32 mouse cellular contexts compared by ENCODE assay signal in the genomic region with DNA sequence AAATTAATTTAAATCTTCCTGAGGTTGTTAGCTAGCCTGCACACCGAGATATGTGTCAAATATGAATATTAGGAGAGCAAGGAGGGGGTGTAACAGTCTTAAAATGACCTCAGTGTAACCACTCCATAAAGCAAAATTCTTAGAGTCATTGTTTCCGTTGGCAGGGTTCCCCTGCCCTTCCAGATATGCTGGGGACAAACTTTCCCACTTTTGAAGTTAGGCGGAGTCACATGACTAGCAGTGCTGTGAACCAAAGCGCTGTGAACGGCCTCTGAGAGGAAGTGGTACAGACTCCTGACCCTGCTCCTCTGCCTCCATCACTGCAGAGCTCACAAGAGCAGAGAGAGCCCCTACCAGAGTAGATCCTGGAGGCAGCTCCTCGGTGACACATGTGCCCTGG. TPM values are rescaled to one million over a fixed set of nuclear protein-coding genes. Genes with fewer than 3 reads are reported as not detected.
A peak's percentile ranks its signal among the peaks of the same experiment; 100 is the strongest.
DNase-seq lines count a peak whose midpoint lies in the region; ATAC-seq and TF ChIP-seq lines count a peak whose summit lies in the region.
"Had no signal": no experiment of that assay in that cellular context is flagged by ENCODE, and none has a peak within 500 bp of the region (broad histone marks: within the 10 kb centered on the region; RNA-seq: fewer than 3 reads in every experiment).

No protein-coding gene starts in this region.

- 54% methylated on average over 6 of the region's 6 CpGs for WGBS in spleen, adult 2 months
- WGBS in hindbrain, embryonic 11.5 days = 91% methylated on average over 6 of the region's 6 CpGs

- no peak for TF ChIP-seq CTCF in spleen, adult 2 months (IDR thresholded peaks at IDR 0.05; ENCODE audit: extremely low read depth, insufficient read depth, insufficient read length, insufficient replicate concordance)

- no peak overlapping the region for H3K4me3 ChIP-seq in spleen, adult 2 months (ENCODE audit: extremely low read depth, insufficient read depth, insufficient read length)
- no peak overlapping the region for H3K4me3 ChIP-seq in hindbrain, embryonic 11.5 days (ENCODE audit: low read depth, low read length)
- H3K4me3 ChIP-seq: embryonic facial prominence, embryonic 10.5 days; forebrain, embryonic 10.5 days; heart, adult 2 months; heart, embryonic 15.5 days; layer of hippocampus, adult 2 months; limb, embryonic 10.5 days; liver, embryonic 15.5 days; midbrain, embryonic 15.5 days; myocyte had no signal

- no peaks in the 10 kb centered on the region for H3K9me3 ChIP-seq in hindbrain, embryonic 11.5 days (ENCODE audit: control insufficient read depth, low read length)
- H3K9me3 ChIP-seq: embryonic facial prominence, embryonic 10.5 days; forebrain, embryonic 10.5 days; G1E; heart, embryonic 15.5 days; limb, embryonic 10.5 days; liver, embryonic 15.5 days; midbrain, embryonic 15.5 days had no signal

- no peak for TF ChIP-seq POLR2A in spleen, adult 2 months (IDR thresholded peaks at IDR 0.05; ENCODE audit: low read depth, low read length)

- ATAC-seq in activated CD4-positive, CD25-positive, alpha-beta regulatory T cell, adult 4 months = peak; percentile 20
- ATAC-seq in hindbrain, embryonic 11.5 days (ENCODE audit: low FRiP score) = no peak
- ATAC-seq: forebrain, embryonic 16.5 days; hindbrain, embryonic 16.5 days; intestine, postnatal 0 days; lung, postnatal 0 days; midbrain, embryonic 15.5 days; Patski had no signal

- no peaks in the 10 kb centered on the region for H3K36me3 ChIP-seq in spleen, adult 2 months (ENCODE audit: control insufficient read depth, insufficient read depth, low read length)
- H3K36me3 ChIP-seq in hindbrain, embryonic 11.5 days (ENCODE audit: control insufficient read depth, insufficient read depth, low read length) = no peaks in the 10 kb centered on the region
- H3K36me3 ChIP-seq: embryonic facial prominence, embryonic 10.5 days; forebrain, embryonic 10.5 days; G1E; heart, embryonic 15.5 days; limb, embryonic 10.5 days; liver, embryonic 15.5 days; midbrain, embryonic 15.5 days had no signal

- no peaks in the 10 kb centered on the region for H3K27me3 ChIP-seq in spleen, adult 2 months (ENCODE audit: control insufficient read depth, insufficient read depth, low read length)
- no peaks in the 10 kb centered on the region for H3K27me3 ChIP-seq in hindbrain, embryonic 11.5 days (ENCODE audit: control insufficient read depth, insufficient read depth, low read length)
- H3K27me3 ChIP-seq: heart, embryonic 15.5 days; liver, embryonic 15.5 days; midbrain, embryonic 15.5 days; Patski had no signal

- peak; percentile 15 to 36 for DNase-seq in spleen, adult 2 months (ENCODE audit: low read depth in 1 of 2, low spot score in 2 of 2)
- DNase-seq in spleen, adult 18-20 months = no peak
- DNase-seq in CD4-positive, CD25-positive, alpha-beta regulatory T cell, adult 2 months (ENCODE audit: low read depth, low spot score) = peak; percentile 51
- peak; percentile 23 to 45 for DNase-seq in thymus, postnatal 36 days
- no peak for DNase-seq in hindbrain, embryonic 11.5 days (ENCODE audit: low spot score)
- no peak for DNase-seq in urinary bladder, adult 2 months (ENCODE audit: low spot score)
- DNase-seq: adrenal gland, adult 2 months; cerebellum, adult 11 months; cerebellum, adult 9-11 months; gastrocnemius, postnatal 14 days; heart, adult 2 months; heart, postnatal 36 days; kidney, postnatal 25 days; liver; right cerebral cortex, adult 18-20 months had no signal

- no peak overlapping the region for H3K4me2 ChIP-seq in hindbrain, embryonic 11.5 days (replicated peaks; ENCODE audit: low read depth, low read length)
- H3K4me2 ChIP-seq: heart, embryonic 15.5 days; liver, embryonic 15.5 days; midbrain, embryonic 15.5 days had no signal

- no peak overlapping the region for H3K9ac ChIP-seq in hindbrain, embryonic 11.5 days (ENCODE audit: low read depth, low read length)
- H3K9ac ChIP-seq: heart, embryonic 15.5 days; liver, embryonic 15.5 days; midbrain, embryonic 15.5 days had no signal

- H3K4me1 ChIP-seq in spleen, adult 2 months (ENCODE audit: control insufficient read depth, insufficient read depth, insufficient read length) = peaks cover 11% of the 10 kb centered on the region; the same call in 1 of the 2 replicates
- H3K4me1 ChIP-seq in hindbrain, embryonic 11.5 days (replicated peaks; ENCODE audit: control insufficient read depth, insufficient read depth, low read length) = peaks cover 2% of the 10 kb centered on the region; the same call in 1 of the 2 replicates
- H3K4me1 ChIP-seq: heart, embryonic 15.5 days; liver, embryonic 15.5 days had no signal

- H3K27ac ChIP-seq in spleen, adult 2 months (ENCODE audit: insufficient read depth, low read length) = no peak overlapping the region
- H3K27ac ChIP-seq in hindbrain, embryonic 11.5 days (ENCODE audit: low read depth, low read length) = no peak overlapping the region
- H3K27ac ChIP-seq: embryonic facial prominence, embryonic 10.5 days; forebrain, embryonic 10.5 days; heart, adult 2 months; heart, embryonic 15.5 days; layer of hippocampus, adult 2 months; limb, embryonic 10.5 days; liver, embryonic 15.5 days; midbrain, embryonic 15.5 days had no signal

RNA-seq across cellular contexts. Expression of gene Cd2, which starts 49.0 kb away (rescaled TPM):
- 38.2 and 50.2 TPM in 2 replicates for polyA plus RNA-seq in spleen, adult 2 months (2012; rRNA removed)
- 1,000 to 10,000 TPM; 1,534 to 1,587 TPM for polyA plus RNA-seq in activated CD4-positive, CD25-positive, alpha-beta regulatory T cell, adult 4 months (2017; shearing (Covaris generic))
- 0.14 TPM in 1 of 2 replicates, not detected in the other for polyA plus RNA-seq in hindbrain, embryonic 11.5 days (2014; fragmentation: Nextera tagmentation; extraction: Ambion mirVana)
- 2.1 and 2.4 TPM in 2 replicates for polyA plus RNA-seq in urinary bladder, adult 2 months (2012; rRNA removed)
- polyA plus RNA-seq: embryonic facial prominence, embryonic 10.5 days; forebrain, embryonic 10.5 days; G1E; intestine, postnatal 0 days; kidney, embryonic 14.5 days; limb, embryonic 10.5 days; midbrain, embryonic 15.5 days; myocyte; Patski; stomach, embryonic 14.5 days had no signal

Comparison
In these comparisons a context has a peak if more than half of its experiments do, and no peak if none do; other contexts are left out.
1. DNase-seq: peak in spleen, adult 2 months (2 of 2), CD4-positive, CD25-positive, alpha-beta regulatory T cell, adult 2 months (single experiment) and thymus, postnatal 36 days (2 of 2); none in spleen, adult 18-20 months (0 of 2), hindbrain, embryonic 11.5 days (single experiment) and urinary bladder, adult 2 months (single experiment).
2. RNA of gene Cd2, which starts 49.0 kb away (polyA plus RNA-seq): 1,534 to 1,587 TPM in activated CD4-positive, CD25-positive, alpha-beta regulatory T cell, adult 4 months; 38.2 to 50.2 TPM in spleen, adult 2 months, 2.1 to 2.4 TPM in urinary bladder, adult 2 months and 0.14 TPM in hindbrain, embryonic 11.5 days; every median in the first group is over 10 times any median in the second.